Mouse (Mus musculus): ENCODE measurements around the gene Sfrp4. TPM values are rescaled to one million over a fixed set of nuclear protein-coding genes. Genes with fewer than 3 reads are reported as not detected.

Gene Sfrp4
- polyA plus RNA-seq, 1 experiment from 2014 or later, result 2.8 TPM

DNA sequence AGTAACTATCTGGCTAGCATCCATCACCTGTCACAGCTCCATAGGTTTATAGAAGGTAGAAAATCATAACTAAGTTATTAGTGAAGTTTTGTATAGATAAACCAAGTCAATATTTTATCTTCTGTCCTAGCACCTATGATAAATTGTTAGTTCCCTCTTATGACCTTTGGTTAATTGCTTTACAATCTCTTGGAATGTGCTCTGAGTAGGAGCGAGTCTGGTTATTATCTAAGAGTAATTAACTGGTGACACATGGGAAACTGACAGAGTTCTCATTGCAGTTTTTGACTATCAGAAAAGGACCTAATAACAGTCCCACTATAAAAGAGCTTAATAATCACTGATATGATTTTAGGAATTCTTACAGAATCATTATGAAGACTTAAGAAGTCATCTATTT is 20.6 kb downstream of the Sfrp4 start:
- no peaks in the 10 kb centered on the region for H3K4me1 ChIP-seq
- WGBS, result 59% methylated on average over 1 of the region's 1 CpGs
- no peaks in the 10 kb centered on the region for H3K9me3 ChIP-seq
- H3K36me3 ChIP-seq, result no peaks in the 10 kb centered on the region
- no peak overlapping the region for H3K4me2 ChIP-seq (replicated peaks)
- no peak overlapping the region for H3K4me3 ChIP-seq
- no peak overlapping the region for H3K9ac ChIP-seq (replicated peaks)
- H3K27ac ChIP-seq (replicated peaks), result no peak overlapping the region
- ATAC-seq (replicated peaks), result no peak
- H3K27me3 ChIP-seq, result no peaks in the 10 kb centered on the region

- H3K27ac ChIP-seq (replicated peaks), result no peak overlapping the region
- H3K9ac ChIP-seq (replicated peaks), result no peak overlapping the region
- no peaks in the 10 kb centered on the region for H3K9me3 ChIP-seq
- no peak overlapping the region for H3K4me3 ChIP-seq
- H3K4me1 ChIP-seq, result no peaks in the 10 kb centered on the region
- 83% methylated on average over 2 of the region's 2 CpGs for WGBS
- H3K4me2 ChIP-seq (replicated peaks), result no peak overlapping the region
- no peaks in the 10 kb centered on the region for H3K36me3 ChIP-seq
- no peaks in the 10 kb centered on the region for H3K27me3 ChIP-seq
- no peak for ATAC-seq (replicated peaks)
Measured at GRCm38 (mm10) chr13:19644225-19644624, 21.3 kb downstream of the Sfrp4 start.

DNA sequence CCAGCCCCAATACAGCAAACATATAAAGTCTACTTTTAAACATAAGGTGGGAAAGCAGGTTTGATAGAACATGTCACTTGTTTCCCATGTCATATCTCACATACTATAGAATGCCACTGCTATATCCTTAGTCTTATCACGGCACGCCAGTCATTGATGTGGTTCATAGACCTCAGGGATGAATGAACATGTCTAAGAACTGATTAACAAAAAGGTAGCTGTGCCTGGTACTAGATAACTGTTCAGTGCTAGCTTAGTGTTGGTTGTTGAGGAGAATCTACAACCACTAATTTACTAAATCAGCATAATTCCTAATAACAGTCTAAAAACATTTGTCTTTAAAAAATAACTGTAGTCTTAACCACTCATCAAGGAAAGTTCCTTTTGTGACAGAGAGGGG is 26.9 kb downstream of the Sfrp4 start:
- H3K4me2 ChIP-seq (replicated peaks), result no peak overlapping the region
- no peaks in the 10 kb centered on the region for H3K9me3 ChIP-seq
- no peaks in the 10 kb centered on the region for H3K27me3 ChIP-seq
- no peaks in the 10 kb centered on the region for H3K36me3 ChIP-seq
- no peak overlapping the region for H3K9ac ChIP-seq (replicated peaks)
- H3K4me3 ChIP-seq, result no peak overlapping the region
- H3K4me1 ChIP-seq, result no peaks in the 10 kb centered on the region
- no peak for ATAC-seq (replicated peaks)
- 96% methylated on average over 2 of the region's 2 CpGs for WGBS
- H3K27ac ChIP-seq (replicated peaks), result no peak overlapping the region

DNA sequence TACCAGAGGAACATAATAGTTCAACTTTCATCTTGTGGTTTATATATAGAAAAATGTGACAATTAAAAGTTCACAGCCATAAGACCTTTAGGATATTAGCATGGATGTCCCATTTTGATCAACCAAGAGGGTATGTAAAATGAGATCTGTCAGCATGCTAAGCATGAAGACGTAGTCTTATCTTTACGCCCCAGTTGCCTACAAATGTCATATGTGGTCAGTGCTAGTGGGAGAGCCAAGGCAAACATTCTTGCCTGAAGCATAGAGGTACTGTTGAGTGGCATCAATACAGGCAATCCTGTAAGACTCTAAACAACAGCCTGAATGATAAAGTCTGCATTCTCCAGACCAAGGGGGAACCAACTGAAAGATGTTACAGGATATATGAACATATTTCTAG is 29.5 kb downstream of the Sfrp4 start:
- Histone ChIP-seq H3K27me3 (no peaks in the 10 kb centered on the region), H3K9me3 (no peaks in the 10 kb centered on the region), H3K4me1 (no peaks in the 10 kb centered on the region), H3K9ac (replicated peaks) (no peak overlapping the region), H3K36me3 (no peaks in the 10 kb centered on the region), H3K27ac (replicated peaks) (no peak overlapping the region), H3K4me2 (replicated peaks) (no peak overlapping the region), H3K4me3 (no peak overlapping the region)
- no peak for ATAC-seq (replicated peaks)
- WGBS, result 92% methylated on average over 2 of the region's 2 CpGs

DNA sequence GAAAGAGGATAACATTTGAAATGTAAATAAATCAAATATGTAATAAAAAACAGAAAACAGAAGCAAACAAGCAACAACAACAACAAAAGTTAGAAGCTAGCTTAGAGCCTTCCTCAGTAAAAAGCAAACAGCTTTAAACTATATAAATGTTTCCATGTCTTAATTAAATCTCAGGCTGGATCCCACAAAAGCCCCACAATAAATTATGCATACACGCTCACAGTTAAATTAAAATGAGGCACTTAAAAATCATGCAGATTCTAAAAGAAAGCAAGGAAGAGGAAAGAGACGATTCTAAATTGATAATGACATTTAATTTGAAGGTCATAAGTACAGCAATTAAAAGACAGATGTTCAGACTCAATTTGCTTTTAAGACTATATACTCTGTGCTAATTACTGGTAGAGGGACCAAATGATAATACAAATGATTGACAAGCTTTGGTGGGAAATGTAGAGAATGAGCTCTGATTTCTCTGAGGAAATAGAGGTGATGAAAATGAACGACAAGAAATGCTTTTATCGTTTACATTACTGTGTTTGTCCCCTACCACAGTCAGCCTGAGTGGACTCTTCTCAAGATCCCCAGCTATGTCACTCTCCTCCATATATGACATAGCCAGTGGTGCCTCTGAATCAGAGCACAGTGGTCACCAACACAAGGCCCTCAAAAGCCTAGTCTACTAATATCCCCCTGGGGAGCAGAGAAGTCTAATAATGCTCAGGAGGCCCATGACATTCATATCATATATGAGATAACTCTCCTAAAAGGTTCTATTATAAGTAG is 45.6 kb downstream of the Sfrp4 start:
- Histone ChIP-seq H3K27ac (replicated peaks) (peak overlapping the region; percentile 70), H3K27me3 (no peaks in the 10 kb centered on the region), H3K9ac (replicated peaks) (no peak overlapping the region), H3K4me1 (no peaks in the 10 kb centered on the region; the same call in 1 of the 2 replicates), H3K4me3 (no peak overlapping the region), H3K9me3 (no peaks in the 10 kb centered on the region), H3K36me3 (no peaks in the 10 kb centered on the region), H3K4me2 (replicated peaks) (no peak overlapping the region)
- ATAC-seq (replicated peaks), result peak; percentile 67
- WGBS, result 39% methylated on average over 4 of the region's 4 CpGs

DNA sequence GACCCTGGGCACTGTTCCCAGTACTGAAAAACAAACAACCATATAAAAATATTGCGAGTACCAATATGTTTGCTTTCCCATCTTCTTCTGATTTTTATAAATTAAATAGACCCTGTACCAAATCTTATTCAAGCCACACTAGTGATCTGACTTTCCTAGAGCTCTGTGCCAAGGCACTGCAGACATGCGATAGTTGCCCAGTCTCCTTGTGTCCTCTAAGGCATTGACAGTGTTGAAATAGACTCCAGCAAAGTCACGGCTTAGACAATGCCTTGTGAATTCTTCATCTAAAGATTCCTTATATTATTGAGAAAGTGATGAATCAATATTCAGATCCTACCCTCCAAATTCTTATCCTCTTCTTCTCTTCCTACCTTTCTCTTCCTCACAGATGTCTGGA is 51.1 kb downstream of the Sfrp4 start:
- H3K27ac ChIP-seq (replicated peaks), result no peak overlapping the region
- H3K4me1 ChIP-seq, result peaks cover 13% of the 10 kb centered on the region; the same call in 1 of the 2 replicates
- no peaks in the 10 kb centered on the region for H3K36me3 ChIP-seq
- no peaks in the 10 kb centered on the region for H3K9me3 ChIP-seq
- ATAC-seq (replicated peaks), result no peak
- no peaks in the 10 kb centered on the region for H3K27me3 ChIP-seq
- 59% methylated on average over 3 of the region's 3 CpGs for WGBS
- H3K4me2 ChIP-seq (replicated peaks), result no peak overlapping the region
- H3K4me3 ChIP-seq, result no peak overlapping the region
- no peak overlapping the region for H3K9ac ChIP-seq (replicated peaks)

DNA sequence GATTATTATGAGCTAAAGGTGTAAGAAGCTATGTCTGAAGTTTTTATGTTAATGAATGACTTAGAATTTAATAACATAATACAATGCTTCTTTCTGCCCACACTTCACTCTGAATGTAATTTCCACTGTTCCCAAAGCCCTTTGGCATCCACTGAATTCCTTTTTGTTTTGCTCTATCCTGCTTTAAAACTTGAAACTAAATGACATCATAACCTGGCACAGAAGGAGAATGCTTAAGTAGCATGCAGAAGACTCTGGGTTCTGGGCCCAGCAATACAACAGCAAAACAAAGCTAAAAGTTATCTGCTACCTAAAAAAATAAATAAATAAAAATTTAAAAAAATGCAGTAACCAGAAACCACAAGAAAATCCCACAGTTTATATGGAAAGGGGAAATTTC is 51.7 kb downstream of the Sfrp4 start:
- Histone ChIP-seq H3K27me3 (no peaks in the 10 kb centered on the region), H3K27ac (replicated peaks) (no peak overlapping the region; the same call in 1 of the 2 replicates), H3K4me3 (no peak overlapping the region), H3K4me1 (peaks cover 13% of the 10 kb centered on the region; the same call in 1 of the 2 replicates), H3K9me3 (no peaks in the 10 kb centered on the region), H3K4me2 (replicated peaks) (no peak overlapping the region), H3K9ac (replicated peaks) (no peak overlapping the region), H3K36me3 (no peaks in the 10 kb centered on the region)
- peak; percentile 85 for ATAC-seq (replicated peaks)

Other genes with a start within 250 kb of the Sfrp4 start
- gene Stard3nl, start 227.3 kb upstream of the Sfrp4 start, polyA plus RNA-seq (2015; fragmentation: Nextera tagmentation; extraction: Ambion mirVana), result 183 and 184 TPM in 2 replicates
- 24.5 and 25.1 TPM in 2 replicates for gene Epdr1, start 3.2 kb upstream of the Sfrp4 start, polyA plus RNA-seq (2015; fragmentation: Nextera tagmentation; extraction: Ambion mirVana)
- not detected in 2 replicates for gene Nme8, start 74.7 kb downstream of the Sfrp4 start, polyA plus RNA-seq (2015; fragmentation: Nextera tagmentation; extraction: Ambion mirVana)
- 0.14 and 0.15 TPM in 2 replicates for gene Gpr141, start 201.2 kb downstream of the Sfrp4 start, polyA plus RNA-seq (2015; fragmentation: Nextera tagmentation; extraction: Ambion mirVana)